Mouse (Mus musculus): Measurements from ENCODE around the gene Ctu1. TPM values are rescaled to one million over a fixed set of nuclear protein-coding genes. Genes with fewer than 3 reads are reported as not detected.
A peak's percentile ranks its signal among the peaks of the same experiment; 100 is the strongest.
"Not testable (repeated sequence)": the region's sequence is repeated elsewhere in the genome, so short reads cannot be mapped to it uniquely, and the experiment has no call there.

Gene Ctu1
- 1 to 10 TPM; 1.1 to 2.0 (median 1.3) TPM for polyA plus RNA-seq (2017; shearing (Covaris generic))

- peak; percentile 98 for ATAC-seq
Observed at GRCm38 (mm10) chr7:43671809-43672580, at the start of gene Ctu1. Gene Ctu1, plus strand, starts transcription at chr7:43672016.

- ATAC-seq: no peak
Observed at GRCm38 (mm10) chr7:43622927-43623326, 48.9 kb upstream of the Ctu1 start.

- ATAC-seq: no peak
Observed at GRCm38 (mm10) chr7:43623819-43624218, 48.0 kb upstream of the Ctu1 start.

GRCm38 (mm10) chr7:43625065-43625464 lies 46.8 kb upstream of the Ctu1 start:
- no peak for ATAC-seq

- no peak for ATAC-seq
Observed at GRCm38 (mm10) chr7:43625794-43626422, 45.9 kb upstream of the Ctu1 start.

- no peak for ATAC-seq
Observed at GRCm38 (mm10) chr7:43633940-43634339, 37.9 kb upstream of the Ctu1 start.

GRCm38 (mm10) chr7:43634500-43634899 lies 37.3 kb upstream of the Ctu1 start, which contains the start of gene Ceacam18:
Gene Ceacam18, plus strand, starts transcription at chr7:43634707.
- ATAC-seq: no peak

GRCm38 (mm10) chr7:43636194-43636593 lies 35.6 kb upstream of the Ctu1 start:
- no peak for ATAC-seq

- no peak for ATAC-seq
Observed at GRCm38 (mm10) chr7:43637118-43637517, 34.7 kb upstream of the Ctu1 start.

- no peak for ATAC-seq
Observed at GRCm38 (mm10) chr7:43642587-43642986, 29.2 kb upstream of the Ctu1 start.

- no peak for ATAC-seq
Observed at GRCm38 (mm10) chr7:43643046-43643652, 28.7 kb upstream of the Ctu1 start.

- ATAC-seq: no peak
Observed at GRCm38 (mm10) chr7:43652683-43653082, 19.1 kb upstream of the Ctu1 start.

- no peak for ATAC-seq
Observed at GRCm38 (mm10) chr7:43654519-43654918, 17.3 kb upstream of the Ctu1 start.

- ATAC-seq: no peak
Observed at GRCm38 (mm10) chr7:43656232-43656631, 15.6 kb upstream of the Ctu1 start.

- no peak for ATAC-seq
Observed at GRCm38 (mm10) chr7:43660002-43660401, 11.8 kb upstream of the Ctu1 start, which contains the start of gene Siglece. Gene Siglece, minus strand, starts transcription at chr7:43660161.

- no peak for ATAC-seq
Observed at GRCm38 (mm10) chr7:43662804-43663203, 9.0 kb upstream of the Ctu1 start.

- not testable (repeated sequence) for ATAC-seq
Observed at GRCm38 (mm10) chr7:43667221-43667620, 4.6 kb upstream of the Ctu1 start.

- ATAC-seq: no peak
Observed at GRCm38 (mm10) chr7:43668582-43668981, 3.2 kb upstream of the Ctu1 start.

- ATAC-seq: no peak
Observed at GRCm38 (mm10) chr7:43671064-43671808, 580 bp upstream of the Ctu1 start.

GRCm38 (mm10) chr7:43672581-43673260 lies 905 bp downstream of the Ctu1 start:
- no peak for ATAC-seq

- ATAC-seq: no peak
Observed at GRCm38 (mm10) chr7:43675091-43675490, 3.3 kb downstream of the Ctu1 start.

GRCm38 (mm10) chr7:43678517-43678916 lies 6.7 kb downstream of the Ctu1 start:
- ATAC-seq: no peak
